Mouse (Mus musculus): Measurements from ENCODE around the gene B230307C23Rik.

GRCm38 (mm10) chr16:97995849-97996615 lies 1.1 kb upstream of the B230307C23Rik start:
- TF ChIP-seq POLR2A (IDR thresholded peaks at IDR 0.05; ENCODE audit: insufficient read depth, low read depth, low read length) (no peak), CTCF (IDR thresholded peaks at IDR 0.05) (no peak), EP300 (IDR thresholded peaks at IDR 0.05; ENCODE audit: insufficient read depth, low read depth, low read length) (0 out of 2 replicates have a peak, but pooled peaks have one; percentile 17)

Data from heart, adult 2 months (tissue).